Mouse (Mus musculus) erythroblast, embryonic 14.5 days (primary cell): ENCODE data around the gene Ercc1.

Experiments
- GATA1 ChIP-seq: IDR thresholded peaks from 2 replicates; pipeline ENCODE4 v1.6.1; 2012; ENCODE audit warnings: low read length, inconsistent platforms, mixed read lengths
- TAL1 ChIP-seq: IDR thresholded peaks from 3 replicates; pipeline ENCODE4 v1.6.1; 2012; ENCODE audit warnings: low read length, inconsistent platforms, mixed read lengths

- no peak for TF ChIP-seq GATA1
- no peak for TF ChIP-seq TAL1
These were observed 46.8 kb upstream of the Ercc1 start for GRCm38 (mm10) chr7:19297794-19298193.
